18 mouse cellular contexts compared by ENCODE assay signal in genomic region chr1:90220280-90220679, GRCm38 (mm10). TPM values are rescaled to one million over a fixed set of nuclear protein-coding genes. Genes with fewer than 3 reads are reported as not detected.
DNase-seq lines count a peak whose midpoint lies in the region; ATAC-seq lines count a peak whose summit lies in the region.
"Had no signal": no experiment of that assay in that cellular context is flagged by ENCODE, and none has a peak within 500 bp of the region (broad histone marks: within the 10 kb centered on the region; RNA-seq: fewer than 3 reads in every experiment).

No protein-coding gene starts in this region.

- no peak overlapping the region for H3K4me3 ChIP-seq in heart, embryonic 12.5 days
- no peak overlapping the region for H3K4me3 ChIP-seq in neural tube, embryonic 12.5 days
- H3K4me3 ChIP-seq in neural tube, embryonic 15.5 days (replicated peaks) = no peak overlapping the region
- no peak overlapping the region for H3K4me3 ChIP-seq in hindbrain, embryonic 13.5 days

- no peaks in the 10 kb centered on the region for H3K27me3 ChIP-seq in heart, embryonic 12.5 days (replicated peaks)
- H3K27me3 ChIP-seq in neural tube, embryonic 12.5 days (replicated peaks) = no peaks in the 10 kb centered on the region
- H3K27me3 ChIP-seq in neural tube, embryonic 15.5 days (replicated peaks) = no peaks in the 10 kb centered on the region
- H3K27me3 ChIP-seq in hindbrain, embryonic 13.5 days = no peaks in the 10 kb centered on the region
- H3K27me3 ChIP-seq: CH12.LX had no signal

- intact Hi-C loops in left cerebral cortex, postnatal 25 days (cut with DNase I) = no loop called here

- WGBS in heart, embryonic 12.5 days = 13% methylated on average over 9 of the region's 9 CpGs
- WGBS in neural tube, embryonic 12.5 days = 15% methylated on average over 9 of the region's 9 CpGs
- WGBS in neural tube, embryonic 15.5 days = 22% methylated on average over 9 of the region's 9 CpGs
- 14% methylated on average over 9 of the region's 9 CpGs for WGBS in hindbrain, embryonic 13.5 days

- no peaks in the 10 kb centered on the region for H3K9me3 ChIP-seq in heart, embryonic 12.5 days (replicated peaks)
- H3K9me3 ChIP-seq in neural tube, embryonic 12.5 days = no peaks in the 10 kb centered on the region
- no peaks in the 10 kb centered on the region for H3K9me3 ChIP-seq in neural tube, embryonic 15.5 days (replicated peaks)
- no peaks in the 10 kb centered on the region for H3K9me3 ChIP-seq in hindbrain, embryonic 13.5 days

- H3K9ac ChIP-seq in heart, embryonic 12.5 days = 0 out of 2 replicates have a peak overlapping the region, but pooled peaks have one; percentile 10
- H3K9ac ChIP-seq in neural tube, embryonic 12.5 days = no peak overlapping the region
- H3K9ac ChIP-seq in neural tube, embryonic 15.5 days (replicated peaks) = no peak overlapping the region
- no peak overlapping the region for H3K9ac ChIP-seq in hindbrain, embryonic 13.5 days

- peaks cover 17% of the 10 kb centered on the region for H3K36me3 ChIP-seq in heart, embryonic 12.5 days
- H3K36me3 ChIP-seq in neural tube, embryonic 12.5 days = peaks cover 15% of the 10 kb centered on the region
- H3K36me3 ChIP-seq in neural tube, embryonic 15.5 days = no peaks in the 10 kb centered on the region
- H3K36me3 ChIP-seq in hindbrain, embryonic 13.5 days = no peaks in the 10 kb centered on the region

- peak overlapping the region; percentile 16; the same call in 1 of the 2 replicates for H3K4me2 ChIP-seq in heart, embryonic 12.5 days
- 0 out of 2 replicates have a peak overlapping the region, but pooled peaks have one; percentile 1 for H3K4me2 ChIP-seq in neural tube, embryonic 12.5 days (replicated peaks)
- H3K4me2 ChIP-seq in neural tube, embryonic 15.5 days = no peak overlapping the region
- no peak overlapping the region for H3K4me2 ChIP-seq in hindbrain, embryonic 13.5 days

- DNase-seq in heart, adult 9 months (ENCODE audit: low spot score in 2 of 2) = no peak
- no peak for DNase-seq in left cerebral cortex, postnatal 25 days (ENCODE audit: low spot score in 2 of 2)
- DNase-seq in layer of hippocampus, adult 9-11 months = no peak
- no peak for DNase-seq in adrenal gland, postnatal 4 days (ENCODE audit: low spot score in 2 of 2)
- DNase-seq: cerebellum, postnatal 10 days; embryo, embryonic 11 days; gastrocnemius, postnatal 36 days; kidney, adult 18-20 months; kidney, postnatal 14 days; liver; lung, adult 2 months; lung, postnatal 36 days; thymus, adult 18-20 months had no signal

- H3K4me1 ChIP-seq in heart, embryonic 12.5 days (replicated peaks) = peaks cover 28% of the 10 kb centered on the region
- H3K4me1 ChIP-seq in neural tube, embryonic 12.5 days = peaks cover 57% of the 10 kb centered on the region
- H3K4me1 ChIP-seq in neural tube, embryonic 15.5 days = peaks cover 30% of the 10 kb centered on the region
- H3K4me1 ChIP-seq in hindbrain, embryonic 13.5 days (replicated peaks) = peaks cover 50% of the 10 kb centered on the region

- no peak for ATAC-seq in heart, embryonic 12.5 days (ENCODE audit: insufficient number of reproducible peaks, low FRiP score)
- ATAC-seq in neural tube, embryonic 12.5 days (ENCODE audit: low FRiP score, low read depth) = no peak
- no peak for ATAC-seq in neural tube, embryonic 15.5 days (ENCODE audit: low FRiP score)
- no peak for ATAC-seq in hindbrain, embryonic 13.5 days (ENCODE audit: low FRiP score)

- H3K27ac ChIP-seq in heart, embryonic 12.5 days (ENCODE audit: poor library complexity, severe bottlenecking) = peak overlapping the region; percentile 10; the same call in 1 of the 2 replicates
- no peak overlapping the region for H3K27ac ChIP-seq in neural tube, embryonic 12.5 days
- H3K27ac ChIP-seq in neural tube, embryonic 15.5 days (replicated peaks) = no peak overlapping the region
- peak overlapping the region; percentile 58 for H3K27ac ChIP-seq in hindbrain, embryonic 13.5 days

RNA-seq across cellular contexts. Expression of gene Ackr3, which starts 16.5 kb away (rescaled TPM):
- polyA plus RNA-seq in heart, embryonic 12.5 days (2016; fragmentation: Nextera tagmentation; extraction: Ambion mirVana) = 49.4 and 52.2 TPM in 2 replicates
- polyA plus RNA-seq in neural tube, embryonic 12.5 days (2016; fragmentation: Nextera tagmentation; extraction: Ambion mirVana) = 34.0 and 38.0 TPM in 2 replicates
- 7.5 and 7.7 TPM in 2 replicates for polyA plus RNA-seq in neural tube, embryonic 15.5 days (2015; fragmentation: Nextera tagmentation; extraction: Ambion mirVana)
- 13.1 and 13.9 TPM in 2 replicates for polyA plus RNA-seq in hindbrain, embryonic 13.5 days (2015; fragmentation: Nextera tagmentation; extraction: Ambion mirVana)
- total RNA-seq in left cerebral cortex, postnatal 25 days (2021) = 1 to 10 TPM; 7.2 to 8.6 TPM
- 10 to 100 TPM; 19.5 to 22.2 TPM for total RNA-seq in adrenal gland, postnatal 4 days (2021)

Comparison
In these comparisons a context has a peak if more than half of its experiments do, and no peak if none do; other contexts are left out.
1. H3K4me2 ChIP-seq: peak in heart, embryonic 12.5 days (single experiment) and neural tube, embryonic 12.5 days (single experiment); none in neural tube, embryonic 15.5 days (single experiment) and hindbrain, embryonic 13.5 days (single experiment).
2. H3K27ac ChIP-seq: peak in heart, embryonic 12.5 days (single experiment) and hindbrain, embryonic 13.5 days (single experiment); none in neural tube, embryonic 12.5 days (single experiment) and neural tube, embryonic 15.5 days (single experiment).